Mouse (Mus musculus) C2C12 (cell line): ENCODE measurements at regions not wholly inside any gene's neighbourhood (a gene's known extent, or its start where the extent isn't known, plus 50 kb on each side); places are given as distances from the start of the nearest gene placed in this dataset.

Experiments used
- CEBPB ChIP-seq: IDR thresholded peaks from one replicate; pipeline ENCODE4 v1.6.1; 2011; ENCODE audit warnings: low read depth, mild to moderate bottlenecking, control low read depth, moderate library complexity
- CTCF ChIP-seq: IDR thresholded peaks from one replicate; pipeline ENCODE4 v1.5.1; 2011; ENCODE audit not compliant: control insufficient read depth, insufficient read depth, insufficient read length
- MAX ChIP-seq: IDR thresholded peaks from one replicate; pipeline ENCODE4 v1.6.1; 2011; ENCODE audit warnings: mild to moderate bottlenecking, control low read depth
- MYOD1 ChIP-seq: IDR thresholded peaks from one replicate; pipeline ENCODE4 v1.6.1; 2011; ENCODE audit warnings: low read depth; ENCODE audit not compliant: control insufficient read depth, insufficient read length
- MYOG ChIP-seq: IDR thresholded peaks from one replicate; pipeline ENCODE4 v1.6.1; 2011; ENCODE audit not compliant: control insufficient read depth, insufficient read length; ENCODE audit errors: extremely low read depth
- USF1 ChIP-seq: IDR thresholded peaks from one replicate; pipeline ENCODE4 v1.6.1; 2011; ENCODE audit warnings: low read depth, mild to moderate bottlenecking, control low read depth, moderate library complexity

DNA sequence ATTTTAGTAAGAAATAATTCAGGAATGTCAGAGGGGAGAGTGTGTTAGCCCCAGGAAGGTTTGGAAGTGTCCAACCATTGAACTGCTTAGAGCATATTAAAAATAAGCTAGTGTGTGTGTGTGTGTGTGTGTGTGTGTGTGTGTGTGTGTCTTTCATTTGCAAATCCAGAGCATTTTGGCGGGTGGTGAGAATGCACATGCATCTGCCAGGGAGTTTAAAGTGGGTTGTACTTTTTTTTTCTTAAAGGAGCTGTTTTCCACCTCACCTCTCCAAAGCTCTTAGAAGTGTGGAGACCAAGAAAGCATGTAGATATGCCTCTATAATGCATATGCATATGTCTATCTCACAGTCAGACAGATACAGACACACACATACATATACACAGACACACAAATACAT lies 267.6 kb upstream of the Pfn2 start:
- TF ChIP-seq CTCF (no peak), USF1 (no peak), CEBPB (no peak), MAX (no peak), MYOD1 (no peak), MYOG (no peak)
